Comparison of ENCODE assay signal across 17 mouse cellular contexts in the genomic region with DNA sequence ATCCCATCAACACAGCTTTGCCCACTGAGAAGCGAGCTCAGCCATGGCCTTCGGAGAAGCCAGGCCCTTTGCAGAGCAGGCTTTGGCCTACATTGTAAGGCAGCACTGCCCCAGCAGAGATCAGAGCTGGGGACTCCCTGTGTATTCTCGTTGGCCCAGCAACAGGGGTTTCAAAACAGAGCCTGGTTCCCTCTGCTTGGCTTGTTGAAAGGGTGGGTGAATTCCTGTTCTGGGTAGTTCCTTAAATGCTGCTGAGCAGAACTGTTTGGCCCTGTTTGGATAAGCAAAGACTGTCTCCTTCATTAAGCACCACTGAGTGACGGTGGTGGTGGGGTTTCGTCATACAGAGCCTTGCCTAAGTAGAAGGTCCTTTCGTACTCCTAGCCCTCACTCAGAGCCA. TPM values are rescaled to one million over a fixed set of nuclear protein-coding genes. Genes with fewer than 3 reads are reported as not detected.
DNase-seq lines count a peak whose midpoint lies in the region; ATAC-seq and TF ChIP-seq lines count a peak whose summit lies in the region.
"Had no signal": no experiment of that assay in that cellular context is flagged by ENCODE, and none has a peak within 500 bp of the region (broad histone marks: within the 10 kb centered on the region; RNA-seq: fewer than 3 reads in every experiment).

No protein-coding gene starts in this region.

- H3K9ac ChIP-seq in heart, embryonic 15.5 days, result no peak overlapping the region
- no peak overlapping the region for H3K9ac ChIP-seq in heart, embryonic 11.5 days (ENCODE audit: low read depth, low read length)
- no peak overlapping the region for H3K9ac ChIP-seq in stomach, embryonic 16.5 days (ENCODE audit: low read length)
- H3K9ac ChIP-seq: embryonic facial prominence, embryonic 15.5 days; forebrain, embryonic 15.5 days; kidney, embryonic 15.5 days; limb, embryonic 15.5 days; neural tube, embryonic 13.5 days had no signal

- no peak for DNase-seq in spleen, adult 2 months (ENCODE audit: low read depth in 1 of 2, low spot score in 2 of 2)
- DNase-seq in spleen, postnatal 10 days (ENCODE audit: low spot score in 2 of 2), result no peak
- DNase-seq in urinary bladder, postnatal 25 days (ENCODE audit: low spot score), result no peak
- DNase-seq in left cerebral cortex, postnatal 14 days (ENCODE audit: low spot score in 2 of 2), result no peak
- DNase-seq: cerebellum, adult 8-10 months; heart, postnatal 36 days; thymus, adult 18-20 months had no signal

- H3K4me2 ChIP-seq in heart, embryonic 15.5 days, result no peak overlapping the region
- no peak overlapping the region for H3K4me2 ChIP-seq in heart, embryonic 11.5 days
- H3K4me2 ChIP-seq in stomach, embryonic 16.5 days (ENCODE audit: low read depth, low read length), result no peak overlapping the region
- H3K4me2 ChIP-seq: embryonic facial prominence, embryonic 15.5 days; forebrain, embryonic 15.5 days; kidney, embryonic 15.5 days; limb, embryonic 15.5 days; neural tube, embryonic 13.5 days had no signal

- no peak overlapping the region for H3K27ac ChIP-seq in heart, embryonic 15.5 days
- no peak overlapping the region for H3K27ac ChIP-seq in heart, embryonic 11.5 days (ENCODE audit: low read depth, low read length)
- H3K27ac ChIP-seq in spleen, adult 2 months (ENCODE audit: insufficient read depth, low read length), result peak overlapping the region; percentile 46; the same call in 1 of the 2 replicates
- peak overlapping the region; percentile 83 for H3K27ac ChIP-seq in macrophage
- H3K27ac ChIP-seq in stomach, embryonic 16.5 days (ENCODE audit: low read length), result no peak overlapping the region
- H3K27ac ChIP-seq: embryonic facial prominence, embryonic 15.5 days; forebrain, embryonic 15.5 days; heart, adult 2 months; kidney, embryonic 15.5 days; limb, embryonic 15.5 days; neural tube, embryonic 13.5 days had no signal

- H3K9me3 ChIP-seq in heart, embryonic 15.5 days (replicated peaks), result no peaks in the 10 kb centered on the region
- no peaks in the 10 kb centered on the region for H3K9me3 ChIP-seq in heart, embryonic 11.5 days (replicated peaks; ENCODE audit: control insufficient read depth, low read length)
- H3K9me3 ChIP-seq in stomach, embryonic 16.5 days (replicated peaks; ENCODE audit: control insufficient read depth, low read length), result no peaks in the 10 kb centered on the region
- H3K9me3 ChIP-seq: embryonic facial prominence, embryonic 15.5 days; forebrain, embryonic 15.5 days; kidney, embryonic 15.5 days; limb, embryonic 15.5 days; neural tube, embryonic 13.5 days had no signal

- H3K36me3 ChIP-seq in heart, embryonic 15.5 days, result no peaks in the 10 kb centered on the region
- no peaks in the 10 kb centered on the region for H3K36me3 ChIP-seq in heart, embryonic 11.5 days (ENCODE audit: control insufficient read depth, insufficient read depth, low read length)
- 0 out of 2 replicates have a peak, but pooled peaks cover 5% of the 10 kb centered on the region for H3K36me3 ChIP-seq in spleen, adult 2 months (ENCODE audit: control insufficient read depth, insufficient read depth, low read length)
- peaks cover 34% of the 10 kb centered on the region for H3K36me3 ChIP-seq in macrophage (ENCODE audit: inconsistent target)
- H3K36me3 ChIP-seq in stomach, embryonic 16.5 days (ENCODE audit: control insufficient read depth, insufficient read depth, low read length), result no peaks in the 10 kb centered on the region
- H3K36me3 ChIP-seq: embryonic facial prominence, embryonic 15.5 days; forebrain, embryonic 15.5 days; kidney, embryonic 15.5 days; limb, embryonic 15.5 days; neural tube, embryonic 13.5 days had no signal

- H3K27me3 ChIP-seq in heart, embryonic 15.5 days, result no peaks in the 10 kb centered on the region
- no peaks in the 10 kb centered on the region for H3K27me3 ChIP-seq in heart, embryonic 11.5 days (ENCODE audit: control insufficient read depth, insufficient read depth, low read length)
- H3K27me3 ChIP-seq in spleen, adult 2 months (ENCODE audit: control insufficient read depth, insufficient read depth, low read length), result no peaks in the 10 kb centered on the region
- no peaks in the 10 kb centered on the region for H3K27me3 ChIP-seq in stomach, embryonic 16.5 days (ENCODE audit: control insufficient read depth, insufficient read depth, low read length)
- H3K27me3 ChIP-seq: embryonic facial prominence, embryonic 15.5 days; forebrain, embryonic 15.5 days; kidney, embryonic 15.5 days; limb, embryonic 15.5 days; neural tube, embryonic 13.5 days had no signal

- ATAC-seq in heart, embryonic 15.5 days (replicated peaks; ENCODE audit: insufficient number of reproducible peaks, insufficient read depth, low FRiP score, low read depth), result 0 out of 2 replicates have a peak, but pooled peaks have one; percentile 22
- ATAC-seq in heart, embryonic 11.5 days (replicated peaks; ENCODE audit: insufficient number of reproducible peaks, low FRiP score, low TSS enrichment), result no peak
- peak; percentile 47; the same call in 1 of the 2 replicates for ATAC-seq in stomach, embryonic 16.5 days (ENCODE audit: insufficient read depth, low FRiP score)
- ATAC-seq: forebrain, embryonic 15.5 days had no signal

- TF ChIP-seq CTCF in spleen, adult 2 months (IDR thresholded peaks at IDR 0.05; ENCODE audit: extremely low read depth, insufficient read depth, insufficient read length, insufficient replicate concordance), result no peak

- intact Hi-C loops in left cerebral cortex, postnatal 14 days (cut with DNase I), result no loop called here

- WGBS in heart, embryonic 15.5 days, result 71% methylated on average over 6 of the region's 6 CpGs
- WGBS in heart, embryonic 11.5 days (ENCODE audit: insufficient replicate concordance), result 70% methylated on average over 6 of the region's 6 CpGs
- 67% methylated on average over 6 of the region's 6 CpGs for WGBS in spleen, adult 2 months
- WGBS in macrophage (ENCODE audit: missing documents), result 21% methylated on average over 6 of the region's 6 CpGs
- 76% methylated on average over 6 of the region's 6 CpGs for WGBS in stomach, embryonic 16.5 days

- H3K4me1 ChIP-seq in heart, embryonic 15.5 days (replicated peaks), result peaks cover 13% of the 10 kb centered on the region; the same call in 1 of the 2 replicates
- peaks cover 3% of the 10 kb centered on the region; the same call in 1 of the 2 replicates for H3K4me1 ChIP-seq in heart, embryonic 11.5 days (ENCODE audit: control insufficient read depth, insufficient read depth, low read length)
- peaks cover 5% of the 10 kb centered on the region; the same call in 1 of the 2 replicates for H3K4me1 ChIP-seq in spleen, adult 2 months (ENCODE audit: control insufficient read depth, insufficient read depth, insufficient read length)
- H3K4me1 ChIP-seq in stomach, embryonic 16.5 days (ENCODE audit: control insufficient read depth, insufficient read depth, low read length), result peaks cover 3% of the 10 kb centered on the region; the same call in 1 of the 2 replicates
- H3K4me1 ChIP-seq: kidney, embryonic 15.5 days had no signal

- TF ChIP-seq POLR2A in spleen, adult 2 months (IDR thresholded peaks at IDR 0.05; ENCODE audit: low read depth, low read length), result no peak

- no peak overlapping the region for H3K4me3 ChIP-seq in heart, embryonic 15.5 days
- H3K4me3 ChIP-seq in heart, embryonic 11.5 days (ENCODE audit: low read depth, low read length), result no peak overlapping the region
- no peak overlapping the region for H3K4me3 ChIP-seq in spleen, adult 2 months (ENCODE audit: extremely low read depth, insufficient read depth, insufficient read length)
- no peak overlapping the region for H3K4me3 ChIP-seq in macrophage (ENCODE audit: inconsistent target)
- no peak overlapping the region for H3K4me3 ChIP-seq in stomach, embryonic 16.5 days (replicated peaks; ENCODE audit: low read length)
- H3K4me3 ChIP-seq: embryonic facial prominence, embryonic 15.5 days; forebrain, embryonic 15.5 days; heart, adult 2 months; kidney, embryonic 15.5 days; limb, embryonic 15.5 days; neural tube, embryonic 13.5 days had no signal

- peaks cover 100% of the 10 kb centered on the region for H3K79me2 ChIP-seq in macrophage (ENCODE audit: inconsistent target)

RNA-seq across cellular contexts. Expression of gene Rassf4, which starts 9.7 kb away (rescaled TPM):
- polyA plus RNA-seq in heart, embryonic 15.5 days (2015; fragmentation: Nextera tagmentation; extraction: Ambion mirVana), result 6.5 and 7.3 TPM in 2 replicates
- polyA plus RNA-seq in heart, embryonic 11.5 days (2014; fragmentation: Nextera tagmentation; extraction: Ambion mirVana), result 5.7 and 6.9 TPM in 2 replicates
- polyA plus RNA-seq in spleen, adult 2 months (2012; rRNA removed), result 19.4 and 23.5 TPM in 2 replicates
- total RNA-seq in macrophage (2018; cell fraction: chromatin; rRNA removed), result 1,000 to 10,000 TPM in 14 of 26 experiments, 100 to 1,000 TPM in 12; 300 to 1,852 (median 1,057) TPM
- 100 to 1,000 TPM; 151 to 601 (median 347) TPM for total RNA-seq in macrophage (2018; cell fraction: cytosol; rRNA removed)
- total RNA-seq in macrophage (2018; cell fraction: nucleus; rRNA removed), result 1,000 to 10,000 TPM in 4 of 26 experiments, 100 to 1,000 TPM in 22; 147 to 1,472 (median 838) TPM
- polyA plus RNA-seq in macrophage (2018), result 48.6 to 217 TPM (median 138 TPM) in 3 replicates
- polyA plus RNA-seq in stomach, embryonic 16.5 days (2015; fragmentation: Nextera tagmentation; extraction: Ambion mirVana), result 8.8 and 10.3 TPM in 2 replicates
- total RNA-seq in left cerebral cortex, postnatal 14 days (2021), result 1 to 10 TPM; 4.3 to 5.0 TPM

RNA-seq across cellular contexts. Expression of gene Depp1, which starts 13.6 kb away (rescaled TPM):
- polyA plus RNA-seq in heart, embryonic 15.5 days (2015; fragmentation: Nextera tagmentation; extraction: Ambion mirVana), result 45.9 and 54.2 TPM in 2 replicates
- polyA plus RNA-seq in heart, embryonic 11.5 days (2014; fragmentation: Nextera tagmentation; extraction: Ambion mirVana), result 4.1 and 5.9 TPM in 2 replicates
- 2.5 and 2.6 TPM in 2 replicates for polyA plus RNA-seq in spleen, adult 2 months (2012; rRNA removed)
- total RNA-seq in macrophage (2018; cell fraction: chromatin; rRNA removed), result 1 to 10 TPM in 9 of 26 experiments, under 1 TPM in 7, not detected in 10; 0.64 to 2.0 (median 1.4) TPM
- under 1 TPM in 12 of 26 experiments, not detected in 14; 0.17 to 0.85 (median 0.64) TPM for total RNA-seq in macrophage (2018; cell fraction: cytosol; rRNA removed)
- 1 to 10 TPM in 3 of 26 experiments, under 1 TPM in 9, not detected in 14; 0.36 to 1.6 (median 0.72) TPM for total RNA-seq in macrophage (2018; cell fraction: nucleus; rRNA removed)
- polyA plus RNA-seq in macrophage (2018), result 0.10 TPM in 1 of 3 replicates, not detected in the others
- polyA plus RNA-seq in stomach, embryonic 16.5 days (2015; fragmentation: Nextera tagmentation; extraction: Ambion mirVana), result 30.6 and 40.4 TPM in 2 replicates
- 10 to 100 TPM in 1 of 2 experiments, 1 to 10 TPM in 1; 2.5 to 12.4 TPM for total RNA-seq in left cerebral cortex, postnatal 14 days (2021)

RNA-seq across cellular contexts. Expression of gene Zfp422, which starts 35.2 kb away (rescaled TPM):
- 74.8 and 81.6 TPM in 2 replicates for polyA plus RNA-seq in heart, embryonic 15.5 days (2015; fragmentation: Nextera tagmentation; extraction: Ambion mirVana)
- polyA plus RNA-seq in heart, embryonic 11.5 days (2014; fragmentation: Nextera tagmentation; extraction: Ambion mirVana), result 104 and 106 TPM in 2 replicates
- polyA plus RNA-seq in spleen, adult 2 months (2012; rRNA removed), result 5.9 and 7.2 TPM in 2 replicates
- 10 to 100 TPM in 6 of 26 experiments, 1 to 10 TPM in 20; 3.0 to 21.1 (median 7.1) TPM for total RNA-seq in macrophage (2018; cell fraction: chromatin; rRNA removed)
- total RNA-seq in macrophage (2018; cell fraction: cytosol; rRNA removed), result 10 to 100 TPM in 18 of 26 experiments, 1 to 10 TPM in 8; 6.4 to 17.0 (median 10.7) TPM
- 10 to 100 TPM in 25 of 26 experiments, 1 to 10 TPM in 1; 8.7 to 28.5 (median 14.8) TPM for total RNA-seq in macrophage (2018; cell fraction: nucleus; rRNA removed)
- 14.8 to 18.3 TPM (median 15.1 TPM) in 3 replicates for polyA plus RNA-seq in macrophage (2018)
- polyA plus RNA-seq in stomach, embryonic 16.5 days (2015; fragmentation: Nextera tagmentation; extraction: Ambion mirVana), result 119 and 123 TPM in 2 replicates
- total RNA-seq in left cerebral cortex, postnatal 14 days (2021), result 10 to 100 TPM; 25.2 to 29.6 TPM

RNA-seq across cellular contexts. Expression of gene Tmem72, which starts 52.7 kb away (rescaled TPM):
- polyA plus RNA-seq in heart, embryonic 15.5 days (2015; fragmentation: Nextera tagmentation; extraction: Ambion mirVana), result 0.04 and 0.08 TPM in 2 replicates
- 0.06 TPM in 2 replicates for polyA plus RNA-seq in heart, embryonic 11.5 days (2014; fragmentation: Nextera tagmentation; extraction: Ambion mirVana)
- 0.01 TPM in 2 replicates for polyA plus RNA-seq in spleen, adult 2 months (2012; rRNA removed)
- total RNA-seq in macrophage (2018; cell fraction: chromatin; rRNA removed), result under 1 TPM; 0.22 to 0.77 (median 0.55) TPM
- under 1 TPM in 18 of 26 experiments, not detected in 8; under 0.01 to 0.08 (median under 0.01) TPM for total RNA-seq in macrophage (2018; cell fraction: cytosol; rRNA removed)
- 1 to 10 TPM in 1 of 26 experiments, under 1 TPM in 25; 0.22 to 1.0 (median 0.36) TPM for total RNA-seq in macrophage (2018; cell fraction: nucleus; rRNA removed)
- under 0.01 TPM in 1 of 3 replicates, not detected in the others for polyA plus RNA-seq in macrophage (2018)
- 0.11 and 0.40 TPM in 2 replicates for polyA plus RNA-seq in stomach, embryonic 16.5 days (2015; fragmentation: Nextera tagmentation; extraction: Ambion mirVana)
- 1 to 10 TPM; 1.0 to 1.2 TPM for total RNA-seq in left cerebral cortex, postnatal 14 days (2021)

Comparison
In these comparisons a context has a peak if more than half of its experiments do, and no peak if none do; other contexts are left out.
1. H3K27ac ChIP-seq: peak in spleen, adult 2 months (single experiment) and macrophage (single experiment); none in heart, embryonic 15.5 days (single experiment), heart, embryonic 11.5 days (single experiment) and stomach, embryonic 16.5 days (single experiment).